Mouse (Mus musculus) kidney, embryonic 15.5 days (tissue): ENCODE measurements around the gene Mrps14. TPM values are rescaled to one million over a fixed set of nuclear protein-coding genes. Genes with fewer than 3 reads are reported as not detected.
A peak's percentile ranks its signal among the peaks of the same experiment; 100 is the strongest.

ENCODE experiments used
- ATAC-seq: fragments of 200-750 bp; cut with Nextera tagmentation; replicated peaks from 2 replicates; pipeline ENCODE4 v1.8.0; 2017; ENCODE audit warnings: moderate TSS enrichment; ENCODE audit not compliant: low FRiP score
- H3K27ac ChIP-seq: fragments of 300-500 bp; sonication (generic); 2 replicates; pipeline ENCODE4 v1.5.1; 2015; ENCODE audit warnings: mild to moderate bottlenecking, inconsistent platforms
- H3K27me3 ChIP-seq: fragments of 300-500 bp; sonication (generic); 2 replicates; pipeline ENCODE4 v1.6.1; 2015; ENCODE audit warnings: inconsistent platforms
- H3K36me3 ChIP-seq: fragments of 300-500 bp; sonication (generic); 2 replicates; pipeline ENCODE4 v1.6.1; 2015; ENCODE audit warnings: inconsistent platforms
- H3K4me1 ChIP-seq: fragments of 300-500 bp; sonication (generic); 2 replicates; pipeline ENCODE4 v1.6.1; 2015; ENCODE audit warnings: inconsistent platforms
- H3K4me2 ChIP-seq: fragments of 300-500 bp; sonication (generic); 2 replicates; pipeline ENCODE4 v1.6.1; 2015; ENCODE audit warnings: moderate library complexity, mild to moderate bottlenecking, inconsistent platforms
- H3K4me3 ChIP-seq: fragments of 300-500 bp; sonication (generic); replicated peaks from 2 replicates; pipeline ENCODE4 v1.5.1; 2015; ENCODE audit warnings: mild to moderate bottlenecking, inconsistent platforms
- H3K9ac ChIP-seq: fragments of 300-500 bp; sonication (generic); 2 replicates; pipeline ENCODE4 v1.6.1; 2015; ENCODE audit warnings: mild to moderate bottlenecking, inconsistent platforms
- H3K9me3 ChIP-seq: fragments of 300-500 bp; sonication (generic); replicated peaks from 2 replicates; pipeline ENCODE4 v1.6.1; 2016; ENCODE audit warnings: inconsistent platforms
- WGBS: fragments of 180-500 bp; shearing (Covaris S2); methylation state at CpG from one replicate; pipeline ENCODE4 v1.1.7; 2015; ENCODE audit warnings: mixed read lengths; 5-methylcytosine and 5-hydroxymethylcytosine counted together
- polyA plus RNA-seq: library from polyadenylated mRNA; unstranded; fragments of >200 nt; fragmentation: Nextera tagmentation; extraction: Ambion mirVana; gene quantifications from 2 replicates; pipeline ENCODE4 v1.2.1, GENCODE M21; 2015

The Mrps14 gene
- polyA plus RNA-seq, 1 experiment from 2014 or later, result 256 TPM

GRCm38 (mm10) chr1:160232113-160232512, 37.1 kb downstream of the Mrps14 start:
- Histone ChIP-seq H3K4me1 (no peaks in the 10 kb centered on the region), H3K9ac (no peak overlapping the region), H3K4me2 (no peak overlapping the region), H3K9me3 (no peaks in the 10 kb centered on the region), H3K36me3 (no peaks in the 10 kb centered on the region), H3K27me3 (no peaks in the 10 kb centered on the region), H3K27ac (no peak overlapping the region), H3K4me3 (no peak overlapping the region)
- no peak for ATAC-seq
- WGBS, result 95% methylated on average over 3 of the region's 3 CpGs

- H3K4me3 ChIP-seq, result no peak overlapping the region
- H3K4me2 ChIP-seq, result no peak overlapping the region
- no peak for ATAC-seq
- 0 out of 2 replicates have a peak overlapping the region, but pooled peaks have one; percentile 4 for H3K27ac ChIP-seq
- no peaks in the 10 kb centered on the region for H3K4me1 ChIP-seq
- H3K27me3 ChIP-seq, result no peaks in the 10 kb centered on the region
- no peak overlapping the region for H3K9ac ChIP-seq
- no peaks in the 10 kb centered on the region for H3K9me3 ChIP-seq
- H3K36me3 ChIP-seq, result no peaks in the 10 kb centered on the region
Observed at GRCm38 (mm10) chr1:160233921-160234320, 38.9 kb downstream of the Mrps14 start.

- Histone ChIP-seq H3K27ac (no peak overlapping the region), H3K4me2 (no peak overlapping the region), H3K36me3 (no peaks in the 10 kb centered on the region), H3K9ac (no peak overlapping the region), H3K4me1 (no peaks in the 10 kb centered on the region), H3K4me3 (no peak overlapping the region), H3K27me3 (no peaks in the 10 kb centered on the region), H3K9me3 (no peaks in the 10 kb centered on the region)
- 90% methylated on average over 2 of the region's 2 CpGs for WGBS
- no peak for ATAC-seq
Observed at GRCm38 (mm10) chr1:160237981-160238380, 43.0 kb downstream of the Mrps14 start.

GRCm38 (mm10) chr1:160238852-160239443, 43.9 kb downstream of the Mrps14 start:
- Histone ChIP-seq H3K27ac (no peak overlapping the region), H3K4me1 (no peaks in the 10 kb centered on the region), H3K36me3 (no peaks in the 10 kb centered on the region), H3K9me3 (no peaks in the 10 kb centered on the region), H3K27me3 (no peaks in the 10 kb centered on the region), H3K4me3 (no peak overlapping the region), H3K9ac (no peak overlapping the region), H3K4me2 (no peak overlapping the region)
- no peak for ATAC-seq
- WGBS, result 75% methylated on average over 1 of the region's 1 CpGs

GRCm38 (mm10) chr1:160240091-160240490, 45.1 kb downstream of the Mrps14 start:
- H3K4me3 ChIP-seq, result no peak overlapping the region
- no peak for ATAC-seq
- no peaks in the 10 kb centered on the region for H3K9me3 ChIP-seq
- no peaks in the 10 kb centered on the region for H3K36me3 ChIP-seq
- H3K27ac ChIP-seq, result no peak overlapping the region
- H3K9ac ChIP-seq, result no peak overlapping the region
- H3K4me2 ChIP-seq, result no peak overlapping the region
- H3K27me3 ChIP-seq, result no peaks in the 10 kb centered on the region
- WGBS, result 92% methylated on average over 2 of the region's 2 CpGs
- H3K4me1 ChIP-seq, result no peaks in the 10 kb centered on the region

GRCm38 (mm10) chr1:160244689-160245088, 49.7 kb downstream of the Mrps14 start:
- H3K4me3 ChIP-seq, result no peak overlapping the region
- no peaks in the 10 kb centered on the region for H3K36me3 ChIP-seq
- H3K27me3 ChIP-seq, result no peaks in the 10 kb centered on the region
- H3K4me1 ChIP-seq, result no peaks in the 10 kb centered on the region
- H3K9ac ChIP-seq, result no peak overlapping the region
- no peaks in the 10 kb centered on the region for H3K9me3 ChIP-seq
- WGBS, result 91% methylated on average over 5 of the region's 5 CpGs
- no peak for ATAC-seq
- no peak overlapping the region for H3K27ac ChIP-seq
- H3K4me2 ChIP-seq, result no peak overlapping the region

- Histone ChIP-seq H3K9me3 (no peaks in the 10 kb centered on the region), H3K27ac (no peak overlapping the region), H3K9ac (no peak overlapping the region), H3K4me1 (no peaks in the 10 kb centered on the region), H3K4me3 (no peak overlapping the region), H3K4me2 (no peak overlapping the region), H3K27me3 (no peaks in the 10 kb centered on the region), H3K36me3 (no peaks in the 10 kb centered on the region)
- WGBS, result 61% methylated on average over 2 of the region's 2 CpGs
- ATAC-seq, result no peak
Observed at GRCm38 (mm10) chr1:160245954-160246353, 50.9 kb downstream of the Mrps14 start.

GRCm38 (mm10) chr1:160246844-160247243, 51.8 kb downstream of the Mrps14 start:
- no peak overlapping the region for H3K4me2 ChIP-seq
- no peak for ATAC-seq
- no peaks in the 10 kb centered on the region for H3K27me3 ChIP-seq
- 73% methylated on average over 4 of the region's 4 CpGs for WGBS
- no peaks in the 10 kb centered on the region for H3K36me3 ChIP-seq
- no peaks in the 10 kb centered on the region for H3K4me1 ChIP-seq
- no peak overlapping the region for H3K9ac ChIP-seq
- no peaks in the 10 kb centered on the region for H3K9me3 ChIP-seq
- H3K4me3 ChIP-seq, result no peak overlapping the region
- H3K27ac ChIP-seq, result no peak overlapping the region

GRCm38 (mm10) chr1:160247473-160247872, 52.5 kb downstream of the Mrps14 start:
- no peaks in the 10 kb centered on the region for H3K27me3 ChIP-seq
- no peaks in the 10 kb centered on the region for H3K36me3 ChIP-seq
- no peak for ATAC-seq
- H3K4me2 ChIP-seq, result no peak overlapping the region
- H3K4me1 ChIP-seq, result no peaks in the 10 kb centered on the region
- WGBS, result 81% methylated on average over 9 of the region's 9 CpGs
- no peaks in the 10 kb centered on the region for H3K9me3 ChIP-seq
- no peak overlapping the region for H3K27ac ChIP-seq
- H3K4me3 ChIP-seq, result no peak overlapping the region
- no peak overlapping the region for H3K9ac ChIP-seq

- H3K27ac ChIP-seq, result no peak overlapping the region
Observed at GRCm38 (mm10) chr1:160249786-160250185, 54.8 kb downstream of the Mrps14 start.

GRCm38 (mm10) chr1:160250782-160251181, 55.8 kb downstream of the Mrps14 start:
- no peaks in the 10 kb centered on the region for H3K4me1 ChIP-seq
- H3K9ac ChIP-seq, result no peak overlapping the region
- no peak overlapping the region for H3K4me3 ChIP-seq
- WGBS, result 54% methylated on average over 4 of the region's 4 CpGs
- H3K27ac ChIP-seq, result no peak overlapping the region
- no peak for ATAC-seq
- H3K9me3 ChIP-seq, result no peaks in the 10 kb centered on the region
- H3K36me3 ChIP-seq, result no peaks in the 10 kb centered on the region
- H3K4me2 ChIP-seq, result no peak overlapping the region
- H3K27me3 ChIP-seq, result no peaks in the 10 kb centered on the region

More at GRCm38 (mm10) chr1:160249786-160250185, 54.8 kb downstream of the Mrps14 start:
- 76% methylated on average over 3 of the region's 3 CpGs for WGBS
- no peaks in the 10 kb centered on the region for H3K36me3 ChIP-seq
- H3K4me1 ChIP-seq, result no peaks in the 10 kb centered on the region
- H3K27me3 ChIP-seq, result no peaks in the 10 kb centered on the region
- no peaks in the 10 kb centered on the region for H3K9me3 ChIP-seq
- no peak overlapping the region for H3K4me3 ChIP-seq
- no peak for ATAC-seq
- H3K9ac ChIP-seq, result no peak overlapping the region
- no peak overlapping the region for H3K4me2 ChIP-seq

- no peaks in the 10 kb centered on the region for H3K9me3 ChIP-seq
- H3K4me2 ChIP-seq, result no peak overlapping the region
- H3K36me3 ChIP-seq, result no peaks in the 10 kb centered on the region
- WGBS, result 77% methylated on average over 5 of the region's 5 CpGs
- H3K27ac ChIP-seq, result no peak overlapping the region
- H3K27me3 ChIP-seq, result no peaks in the 10 kb centered on the region
- ATAC-seq, result no peak
- no peak overlapping the region for H3K9ac ChIP-seq
- H3K4me3 ChIP-seq, result no peak overlapping the region
- H3K4me1 ChIP-seq, result no peaks in the 10 kb centered on the region
Observed at GRCm38 (mm10) chr1:160251388-160252007, 56.5 kb downstream of the Mrps14 start.
